Mouse (Mus musculus) liver, postnatal 0 days (tissue): ENCODE measurements at regions not wholly inside any gene's neighbourhood (a gene's known extent, or its start where the extent isn't known, plus 50 kb on each side); places are given as distances from the start of the nearest gene placed in this dataset.
"Not testable (repeated sequence)": the region's sequence is repeated elsewhere in the genome, so short reads cannot be mapped to it uniquely, and the experiment has no call there.

Experiments
- ATAC-seq: fragments of 200-750 bp; cut with Nextera tagmentation; 2 replicates; pipeline ENCODE4 v1.8.0; 2017; ENCODE audit warnings: mild to moderate bottlenecking, moderate library complexity
- DNase-seq: peaks from one replicate; pipeline ENCODE4 v3.0.0-alpha.2; 2016
- H3K27ac ChIP-seq: fragments of 300-500 bp; sonication (generic); 2 replicates; pipeline ENCODE4 v1.5.1; 2014; ENCODE audit warnings: antibody characterized with exemption, moderate library complexity, mild to moderate bottlenecking, low read depth
- H3K27me3 ChIP-seq: fragments of 300-500 bp; sonication (generic); 2 replicates; pipeline ENCODE4 v1.6.1; 2014; ENCODE audit warnings: low read length, control low read depth, mixed read lengths; ENCODE audit not compliant: insufficient read depth
- H3K36me3 ChIP-seq: fragments of 300-500 bp; sonication (generic); replicated peaks from 2 replicates; pipeline ENCODE4 v1.6.1; 2014; ENCODE audit warnings: mild to moderate bottlenecking, control low read depth, low read length, moderate library complexity, mixed read lengths; ENCODE audit not compliant: insufficient read depth
- H3K4me1 ChIP-seq: fragments of 300-500 bp; sonication (generic); 2 replicates; pipeline ENCODE4 v1.6.1; 2014; ENCODE audit warnings: antibody characterized with exemption, mild to moderate bottlenecking, control low read depth; ENCODE audit not compliant: insufficient read depth
- H3K4me2 ChIP-seq: fragments of 300-500 bp; sonication (generic); 2 replicates; pipeline ENCODE4 v1.6.1; 2014; ENCODE audit warnings: low read depth, mild to moderate bottlenecking, low read length, moderate library complexity, mixed read lengths
- H3K4me3 ChIP-seq: fragments of 300-500 bp; sonication (generic); 2 replicates; pipeline ENCODE4 v1.5.1; 2014; ENCODE audit warnings: low read depth, low read length
- H3K9ac ChIP-seq: fragments of 300-500 bp; sonication (generic); replicated peaks from 2 replicates; pipeline ENCODE4 v1.6.1; 2014; ENCODE audit warnings: mild to moderate bottlenecking, moderate library complexity
- H3K9me3 ChIP-seq: fragments of 300-500 bp; sonication (generic); 2 replicates; pipeline ENCODE4 v1.6.1; 2016; ENCODE audit warnings: mild to moderate bottlenecking, control low read depth, low read length, mixed read lengths
- CTCF ChIP-seq: sonication (generic); IDR thresholded peaks from 2 replicates; pipeline ENCODE4 v1.5.1; 2016; ENCODE audit warnings: antibody characterized with exemption, low read depth
- EP300 ChIP-seq: IDR thresholded peaks from 2 replicates; pipeline ENCODE4 v1.6.1; 2016; ENCODE audit warnings: antibody characterized with exemption, low read depth, mild to moderate bottlenecking
- WGBS: fragments of 180-500 bp; shearing (Covaris S2); extraction: QIAGEN DNeasy Blood & Tissue Kit; methylation state at CpG from one replicate; pipeline ENCODE4 v1.1.7; 2014; ENCODE audit not compliant: insufficient replicate concordance; 5-methylcytosine and 5-hydroxymethylcytosine counted together

- no peak overlapping the region for H3K27ac ChIP-seq
- H3K4me3 ChIP-seq: no peak overlapping the region
- H3K36me3 ChIP-seq: no peaks in the 10 kb centered on the region
- no peaks in the 10 kb centered on the region for H3K9me3 ChIP-seq
- H3K4me1 ChIP-seq: no peaks in the 10 kb centered on the region
- no peak overlapping the region for H3K9ac ChIP-seq
- no peak overlapping the region for H3K4me2 ChIP-seq
- ATAC-seq: no peak
- TF ChIP-seq EP300 (no peak), CTCF (no peak)
- 35% methylated on average over 7 of the region's 7 CpGs for WGBS
- no peak for DNase-seq
- H3K27me3 ChIP-seq: no peaks in the 10 kb centered on the region
Measured at GRCm38 (mm10) chr3:7014345-7014973, 394.2 kb upstream of the 1700008P02Rik start.

GRCm38 (mm10) chr3:7013516-7013915 is 393.3 kb upstream of the 1700008P02Rik start:
- Histone ChIP-seq H3K36me3 (no peaks in the 10 kb centered on the region), H3K4me2 (no peak overlapping the region), H3K27ac (no peak overlapping the region), H3K9me3 (no peaks in the 10 kb centered on the region), H3K9ac (no peak overlapping the region), H3K27me3 (no peaks in the 10 kb centered on the region), H3K4me1 (no peaks in the 10 kb centered on the region), H3K4me3 (no peak overlapping the region)
- no peak for ATAC-seq
- TF ChIP-seq CTCF: no peak
- no peak for TF ChIP-seq EP300
- no peak for DNase-seq

GRCm38 (mm10) chr3:7010294-7011087 is 390.2 kb upstream of the 1700008P02Rik start:
- TF ChIP-seq CTCF (0 out of 2 replicates have a peak, but pooled peaks have one; percentile 4), EP300 (no peak)
- 56% methylated on average over 7 of the region's 7 CpGs for WGBS
- no peak for DNase-seq
- no peak for ATAC-seq
- Histone ChIP-seq H3K4me1 (no peaks in the 10 kb centered on the region), H3K36me3 (no peaks in the 10 kb centered on the region), H3K9ac (no peak overlapping the region), H3K4me2 (no peak overlapping the region), H3K4me3 (no peak overlapping the region), H3K27ac (no peak overlapping the region), H3K27me3 (no peaks in the 10 kb centered on the region), H3K9me3 (no peaks in the 10 kb centered on the region)

GRCm38 (mm10) chr3:7008671-7009217 is 388.5 kb upstream of the 1700008P02Rik start:
- Histone ChIP-seq H3K27ac (no peak overlapping the region), H3K4me2 (no peak overlapping the region), H3K9me3 (no peaks in the 10 kb centered on the region), H3K27me3 (no peaks in the 10 kb centered on the region), H3K9ac (no peak overlapping the region), H3K4me3 (no peak overlapping the region), H3K4me1 (no peaks in the 10 kb centered on the region), H3K36me3 (no peaks in the 10 kb centered on the region)
- DNase-seq (no peak), ATAC-seq (no peak)
- 75% methylated on average over 7 of the region's 7 CpGs for WGBS
- TF ChIP-seq EP300: no peak
- no peak for TF ChIP-seq CTCF

- Histone ChIP-seq H3K9me3 (no peaks in the 10 kb centered on the region), H3K4me2 (no peak overlapping the region), H3K36me3 (no peaks in the 10 kb centered on the region), H3K9ac (no peak overlapping the region), H3K4me3 (no peak overlapping the region), H3K27me3 (no peaks in the 10 kb centered on the region), H3K27ac (no peak overlapping the region), H3K4me1 (no peaks in the 10 kb centered on the region)
- no peak for DNase-seq
- WGBS: 71% methylated on average over 5 of the region's 5 CpGs
- TF ChIP-seq CTCF (no peak), EP300 (no peak)
- no peak for ATAC-seq
Measured at GRCm38 (mm10) chr3:7007811-7008359, 387.6 kb upstream of the 1700008P02Rik start.

GRCm38 (mm10) chr3:6991735-6992134 is 371.5 kb upstream of the 1700008P02Rik start:
- ATAC-seq, H3K9me3 ChIP-seq, H3K4me1 ChIP-seq, H3K27me3 ChIP-seq, H3K4me2 ChIP-seq, H3K9ac ChIP-seq, H3K27ac ChIP-seq, H3K4me3 ChIP-seq, H3K36me3 ChIP-seq, DNase-seq: not testable (repeated sequence)
- 73% methylated on average over 5 of the region's 5 CpGs for WGBS
